Mouse (Mus musculus) monocyte, adult 5-6 weeks (primary cell): ENCODE measurements around the gene Olfr395. TPM values are rescaled to one million over a fixed set of nuclear protein-coding genes. Genes with fewer than 3 reads are reported as not detected.
"Not testable (repeated sequence)": the region's sequence is repeated elsewhere in the genome, so short reads cannot be mapped to it uniquely, and the experiment has no call there.

Experiments used
- ATAC-seq: fragments of 153-309, 156-312 bp; replicated peaks from 2 replicates; pipeline ENCODE4 v1.8.0; 2017; ENCODE audit warnings: mild to moderate bottlenecking; ENCODE audit not compliant: low TSS enrichment, insufficient number of reproducible peaks, severe bottlenecking, poor library complexity, low FRiP score
- total RNA-seq: library from RNA; stranded (forward); fragments of 200-1000, 200-491, 200-594 nt; gene quantifications from 3 replicates; pipeline ENCODE4 v1.2.3, GENCODE M21; 2017

The Olfr395 gene
- total RNA-seq = not detected in 3 replicates

DNA sequence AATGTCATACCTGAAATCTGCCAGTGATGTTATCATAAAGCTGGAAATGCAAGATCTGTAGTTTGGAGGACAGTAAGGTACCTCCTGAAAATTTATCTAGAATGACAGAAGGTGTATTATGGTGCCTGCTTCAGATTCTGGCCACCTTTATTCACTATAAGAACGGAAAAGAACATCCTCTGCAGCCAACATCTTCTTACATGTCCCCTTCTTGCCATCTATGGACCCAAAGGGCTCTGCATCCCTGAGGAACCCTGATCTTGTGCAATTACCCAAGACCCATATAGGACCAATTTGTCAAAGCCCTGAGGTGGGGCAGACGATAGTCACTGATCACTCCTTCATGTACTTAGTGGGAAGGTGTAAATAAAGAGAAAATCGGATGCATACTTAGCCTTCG, at the start of gene Olfr395:
Gene Olfr395, minus strand, starts transcription at position 101 of the 400 bp plus-strand sequence.
- not testable (repeated sequence) for ATAC-seq

- ATAC-seq = no peak
Measured at GRCm38 (mm10) chr11:73936377-73936776, 27.3 kb upstream of the Olfr395 start, which contains the start of gene Olfr23. TSS of gene Olfr23 (plus strand) at chr11:73936677.

- ATAC-seq = no peak
Measured at GRCm38 (mm10) chr11:73890671-73891070, 18.4 kb downstream of the Olfr395 start, which contains the start of gene Olfr394. TSS of gene Olfr394 (minus strand) at chr11:73890771.

Other genes starting within 250 kb of the Olfr395 start
- not detected in 3 replicates for gene Zfp735, start 220.5 kb downstream of the Olfr395 start, total RNA-seq
- not detected in 3 replicates for gene Olfr389, start 128.6 kb downstream of the Olfr395 start, total RNA-seq
- gene Olfr390, start 126.3 kb downstream of the Olfr395 start, total RNA-seq = not detected in 3 replicates
- gene Olfr391-ps, start 106.2 kb downstream of the Olfr395 start, total RNA-seq = not detected in 3 replicates
- not detected in 3 replicates for gene Olfr392, start 92.2 kb downstream of the Olfr395 start, total RNA-seq
- gene Olfr393, start 57.8 kb downstream of the Olfr395 start, total RNA-seq = not detected in 3 replicates
- not detected in 3 replicates for gene Olfr394, start 18.5 kb downstream of the Olfr395 start, total RNA-seq
- not detected in 3 replicates for gene Olfr23, start 27.4 kb upstream of the Olfr395 start, total RNA-seq
- gene Olfr397, start 51.5 kb upstream of the Olfr395 start, total RNA-seq = not detected in 3 replicates
- gene Olfr398, start 81.1 kb upstream of the Olfr395 start, total RNA-seq = not detected in 3 replicates
- gene Olfr139, start 147.3 kb upstream of the Olfr395 start, total RNA-seq = not detected in 3 replicates
- not detected in 3 replicates for gene Olfr399, start 147.3 kb upstream of the Olfr395 start, total RNA-seq
- not detected in 3 replicates for gene Zfp616, start 160.7 kb upstream of the Olfr395 start, total RNA-seq
- gene Olfr401, start 204.4 kb upstream of the Olfr395 start, total RNA-seq = not detected in 3 replicates
- not detected in 3 replicates for gene Olfr402, start 244.2 kb upstream of the Olfr395 start, total RNA-seq